Mouse (Mus musculus): Measurements from ENCODE around the gene Olfr1046. TPM values are rescaled to one million over a fixed set of nuclear protein-coding genes. Genes with fewer than 3 reads are reported as not detected.

Gene Olfr1046
- polyA plus RNA-seq (2015; fragmentation: Illumina TruSeq; extraction: RNeasy Lipid Tissue Mini Kit (QIAGEN cat#74804); ENCODE audit: low read depth, low replicate concordance): not detected

GRCm38 (mm10) chr2:86219214-86219613, at the start of gene Olfr1046:
Gene Olfr1046 (minus strand): TSS chr2:86219314.

GRCm38 (mm10) chr2:86258228-86258627, 39.1 kb upstream of the Olfr1046 start, which contains the start of gene Olfr1049:
Gene Olfr1049 (minus strand): TSS chr2:86258328.

GRCm38 (mm10) chr2:86240189-86240588, 21.1 kb upstream of the Olfr1046 start, which contains the start of gene Olfr1048:
Gene Olfr1048 (minus strand): TSS chr2:86240289.

GRCm38 (mm10) chr2:86231301-86231700, 12.2 kb upstream of the Olfr1046 start, which contains the start of gene Olfr1047:
Gene Olfr1047 (minus strand): TSS chr2:86231401.

GRCm38 (mm10) chr2:86202909-86203308, 16.2 kb downstream of the Olfr1046 start, which contains the start of gene Olfr1045:
Gene Olfr1045 (minus strand): TSS chr2:86203009.

GRCm38 (mm10) chr2:86185583-86185982, 33.5 kb downstream of the Olfr1046 start, which contains the start of gene Olfr52:
Gene Olfr52 (minus strand): TSS chr2:86185683.

GRCm38 (mm10) chr2:86177720-86178119, 41.4 kb downstream of the Olfr1046 start, which contains the start of gene Olfr1044:
Gene Olfr1044 (minus strand): TSS chr2:86177820.

GRCm38 (mm10) chr2:86167422-86167821, 51.7 kb downstream of the Olfr1046 start, which contains the start of gene Olfr1043:
Gene Olfr1043 (minus strand): TSS chr2:86167522.

Other genes with a start within 250 kb of the Olfr1046 start
- not detected for gene Olfr1029, start 245.4 kb downstream of the Olfr1046 start, polyA plus RNA-seq (2015; fragmentation: Illumina TruSeq; extraction: RNeasy Lipid Tissue Mini Kit (QIAGEN cat#74804); ENCODE audit: low read depth, low replicate concordance)
- gene Olfr1030, start 240.0 kb downstream of the Olfr1046 start, polyA plus RNA-seq (2015; fragmentation: Illumina TruSeq; extraction: RNeasy Lipid Tissue Mini Kit (QIAGEN cat#74804); ENCODE audit: low read depth, low replicate concordance): not detected
- not detected for gene Olfr1031, start 229.0 kb downstream of the Olfr1046 start, polyA plus RNA-seq (2015; fragmentation: Illumina TruSeq; extraction: RNeasy Lipid Tissue Mini Kit (QIAGEN cat#74804); ENCODE audit: low read depth, low replicate concordance)
- gene Olfr1032, start 213.8 kb downstream of the Olfr1046 start, polyA plus RNA-seq (2015; fragmentation: Illumina TruSeq; extraction: RNeasy Lipid Tissue Mini Kit (QIAGEN cat#74804); ENCODE audit: low read depth, low replicate concordance): not detected
- gene Olfr1033, start 198.7 kb downstream of the Olfr1046 start, polyA plus RNA-seq (2015; fragmentation: Illumina TruSeq; extraction: RNeasy Lipid Tissue Mini Kit (QIAGEN cat#74804); ENCODE audit: low read depth, low replicate concordance): 0.13 TPM
- gene Olfr1034, start 173.5 kb downstream of the Olfr1046 start, polyA plus RNA-seq (2015; fragmentation: Illumina TruSeq; extraction: RNeasy Lipid Tissue Mini Kit (QIAGEN cat#74804); ENCODE audit: low read depth, low replicate concordance): not detected
- not detected for gene Olfr1036, start 145.3 kb downstream of the Olfr1046 start, polyA plus RNA-seq (2015; fragmentation: Illumina TruSeq; extraction: RNeasy Lipid Tissue Mini Kit (QIAGEN cat#74804); ENCODE audit: low read depth, low replicate concordance)
- gene Olfr1037, start 131.9 kb downstream of the Olfr1046 start, polyA plus RNA-seq (2015; fragmentation: Illumina TruSeq; extraction: RNeasy Lipid Tissue Mini Kit (QIAGEN cat#74804); ENCODE audit: low read depth, low replicate concordance): not detected
- gene Olfr1039, start 83.4 kb downstream of the Olfr1046 start, polyA plus RNA-seq (2015; fragmentation: Illumina TruSeq; extraction: RNeasy Lipid Tissue Mini Kit (QIAGEN cat#74804); ENCODE audit: low read depth, low replicate concordance): not detected
- not detected for gene Olfr1040, start 72.6 kb downstream of the Olfr1046 start, polyA plus RNA-seq (2015; fragmentation: Illumina TruSeq; extraction: RNeasy Lipid Tissue Mini Kit (QIAGEN cat#74804); ENCODE audit: low read depth, low replicate concordance)
- gene Olfr1042, start 57.5 kb downstream of the Olfr1046 start, polyA plus RNA-seq (2015; fragmentation: Illumina TruSeq; extraction: RNeasy Lipid Tissue Mini Kit (QIAGEN cat#74804); ENCODE audit: low read depth, low replicate concordance): not detected
- gene Olfr1043, start 51.8 kb downstream of the Olfr1046 start, polyA plus RNA-seq (2015; fragmentation: Illumina TruSeq; extraction: RNeasy Lipid Tissue Mini Kit (QIAGEN cat#74804); ENCODE audit: low read depth, low replicate concordance): not detected
- not detected for gene Olfr1044, start 41.5 kb downstream of the Olfr1046 start, polyA plus RNA-seq (2015; fragmentation: Illumina TruSeq; extraction: RNeasy Lipid Tissue Mini Kit (QIAGEN cat#74804); ENCODE audit: low read depth, low replicate concordance)
- gene Olfr52, start 33.6 kb downstream of the Olfr1046 start, polyA plus RNA-seq (2015; fragmentation: Illumina TruSeq; extraction: RNeasy Lipid Tissue Mini Kit (QIAGEN cat#74804); ENCODE audit: low read depth, low replicate concordance): not detected
- not detected for gene Olfr1045, start 16.3 kb downstream of the Olfr1046 start, polyA plus RNA-seq (2015; fragmentation: Illumina TruSeq; extraction: RNeasy Lipid Tissue Mini Kit (QIAGEN cat#74804); ENCODE audit: low read depth, low replicate concordance)
- gene Olfr1047, start 12.1 kb upstream of the Olfr1046 start, polyA plus RNA-seq (2015; fragmentation: Illumina TruSeq; extraction: RNeasy Lipid Tissue Mini Kit (QIAGEN cat#74804); ENCODE audit: low read depth, low replicate concordance): not detected
- gene Olfr1048, start 21.0 kb upstream of the Olfr1046 start, polyA plus RNA-seq (2015; fragmentation: Illumina TruSeq; extraction: RNeasy Lipid Tissue Mini Kit (QIAGEN cat#74804); ENCODE audit: low read depth, low replicate concordance): not detected
- gene Olfr1049, start 39.0 kb upstream of the Olfr1046 start, polyA plus RNA-seq (2015; fragmentation: Illumina TruSeq; extraction: RNeasy Lipid Tissue Mini Kit (QIAGEN cat#74804); ENCODE audit: low read depth, low replicate concordance): not detected
- not detected for gene Olfr1051, start 59.8 kb upstream of the Olfr1046 start, polyA plus RNA-seq (2015; fragmentation: Illumina TruSeq; extraction: RNeasy Lipid Tissue Mini Kit (QIAGEN cat#74804); ENCODE audit: low read depth, low replicate concordance)
- not detected for gene Olfr1052, start 73.1 kb upstream of the Olfr1046 start, polyA plus RNA-seq (2015; fragmentation: Illumina TruSeq; extraction: RNeasy Lipid Tissue Mini Kit (QIAGEN cat#74804); ENCODE audit: low read depth, low replicate concordance)
- not detected for gene Olfr1053, start 96.0 kb upstream of the Olfr1046 start, polyA plus RNA-seq (2015; fragmentation: Illumina TruSeq; extraction: RNeasy Lipid Tissue Mini Kit (QIAGEN cat#74804); ENCODE audit: low read depth, low replicate concordance)
- not detected for gene Olfr1054, start 116.1 kb upstream of the Olfr1046 start, polyA plus RNA-seq (2015; fragmentation: Illumina TruSeq; extraction: RNeasy Lipid Tissue Mini Kit (QIAGEN cat#74804); ENCODE audit: low read depth, low replicate concordance)
- not detected for gene Olfr1055, start 131.0 kb upstream of the Olfr1046 start, polyA plus RNA-seq (2015; fragmentation: Illumina TruSeq; extraction: RNeasy Lipid Tissue Mini Kit (QIAGEN cat#74804); ENCODE audit: low read depth, low replicate concordance)
- gene Olfr1056, start 143.2 kb upstream of the Olfr1046 start, polyA plus RNA-seq (2015; fragmentation: Illumina TruSeq; extraction: RNeasy Lipid Tissue Mini Kit (QIAGEN cat#74804); ENCODE audit: low read depth, low replicate concordance): not detected
- gene Olfr1057, start 159.1 kb upstream of the Olfr1046 start, polyA plus RNA-seq (2015; fragmentation: Illumina TruSeq; extraction: RNeasy Lipid Tissue Mini Kit (QIAGEN cat#74804); ENCODE audit: low read depth, low replicate concordance): not detected
- gene Olfr1058, start 169.2 kb upstream of the Olfr1046 start, polyA plus RNA-seq (2015; fragmentation: Illumina TruSeq; extraction: RNeasy Lipid Tissue Mini Kit (QIAGEN cat#74804); ENCODE audit: low read depth, low replicate concordance): not detected
- not detected for gene Olfr1061, start 194.7 kb upstream of the Olfr1046 start, polyA plus RNA-seq (2015; fragmentation: Illumina TruSeq; extraction: RNeasy Lipid Tissue Mini Kit (QIAGEN cat#74804); ENCODE audit: low read depth, low replicate concordance)
- gene Olfr1062, start 207.4 kb upstream of the Olfr1046 start, polyA plus RNA-seq (2015; fragmentation: Illumina TruSeq; extraction: RNeasy Lipid Tissue Mini Kit (QIAGEN cat#74804); ENCODE audit: low read depth, low replicate concordance): not detected
- not detected for gene Olfr1065, start 231.3 kb upstream of the Olfr1046 start, polyA plus RNA-seq (2015; fragmentation: Illumina TruSeq; extraction: RNeasy Lipid Tissue Mini Kit (QIAGEN cat#74804); ENCODE audit: low read depth, low replicate concordance)
- not detected for gene Olfr1066, start 237.0 kb upstream of the Olfr1046 start, polyA plus RNA-seq (2015; fragmentation: Illumina TruSeq; extraction: RNeasy Lipid Tissue Mini Kit (QIAGEN cat#74804); ENCODE audit: low read depth, low replicate concordance)

Measured in brain, adult 10 weeks (tissue).